Mouse (Mus musculus) MEL (cell line): ENCODE data around the gene Esrrb.

Experiments used
- CTCF ChIP-seq, 3 experiments: IDR thresholded peaks in 2 of 3; conservative IDR thresholded peaks in 1 of 3; 2 replicates each; pipeline ENCODE4 v1.5.1; 2011 to 2012; ENCODE audit warnings: low read length in 3 of 3, low read depth in 2 of 3, mild to moderate bottlenecking in 2 of 3, improper control_type of control experiment in 1 of 3, inconsistent platforms in 1 of 3, mixed read lengths in 1 of 3, moderate library complexity in 1 of 3; ENCODE audit not compliant: control insufficient read depth in 1 of 3, insufficient read depth in 1 of 3, poor library complexity in 1 of 3, severe bottlenecking in 1 of 3
- EP300 ChIP-seq, 2 experiments: IDR thresholded peaks; 2 replicates each; pipeline ENCODE4 v1.6.1; 2011; ENCODE audit warnings: improper control_type of control experiment in 2 of 2, low read length in 2 of 2, low read depth in 1 of 2, mild to moderate bottlenecking in 1 of 2
- GATA1 ChIP-seq: IDR thresholded peaks from 2 replicates; pipeline ENCODE4 v1.6.1; 2011; ENCODE audit warnings: low read depth, low read length, improper control_type of control experiment
- KAT2A ChIP-seq: conservative IDR thresholded peaks from 2 replicates; pipeline ENCODE4 v1.6.1; 2012; ENCODE audit warnings: low read depth, low read length, improper control_type of control experiment, inconsistent platforms
- MAFK ChIP-seq: IDR thresholded peaks from 2 replicates; pipeline ENCODE4 v1.6.1; 2011; ENCODE audit warnings: low read depth, mild to moderate bottlenecking, low read length, improper control_type of control experiment, borderline replicate concordance
- MYC ChIP-seq: IDR thresholded peaks from 2 replicates; pipeline ENCODE4 v1.6.1; 2011; ENCODE audit warnings: low read depth, mild to moderate bottlenecking, low read length, improper control_type of control experiment, moderate library complexity
- NRF1 ChIP-seq: IDR thresholded peaks from 2 replicates; pipeline ENCODE4 v1.6.1; 2014; ENCODE audit warnings: low read depth, mild to moderate bottlenecking, inconsistent platforms, low read length, improper control_type of control experiment, moderate library complexity; ENCODE audit not compliant: poor library complexity, insufficient read depth, severe bottlenecking
- POLR2A ChIP-seq, 2 experiments: IDR thresholded peaks; 2 replicates each; pipeline ENCODE4 v1.6.1; 2011 to 2012; ENCODE audit warnings: low read length in 2 of 2, mild to moderate bottlenecking in 2 of 2, control low read depth in 1 of 2, improper control_type of control experiment in 1 of 2, low read depth in 1 of 2, moderate library complexity in 1 of 2; ENCODE audit not compliant: control insufficient read depth in 1 of 2, insufficient read depth in 1 of 2, poor library complexity in 1 of 2
- UBTF ChIP-seq: IDR thresholded peaks from 2 replicates; pipeline ENCODE4 v1.6.1; 2012; ENCODE audit warnings: low read depth, mild to moderate bottlenecking, inconsistent platforms, low read length, improper control_type of control experiment, moderate library complexity, borderline replicate concordance; ENCODE audit not compliant: insufficient read depth
- USF1 ChIP-seq: IDR thresholded peaks from 2 replicates; pipeline ENCODE4 v1.6.1; 2014; ENCODE audit warnings: low read depth, mild to moderate bottlenecking, inconsistent platforms, low read length, improper control_type of control experiment, moderate library complexity
- ZNF384 ChIP-seq: IDR thresholded peaks from 2 replicates; pipeline ENCODE4 v1.6.1; 2012; ENCODE audit warnings: low read depth, mild to moderate bottlenecking, inconsistent platforms, low read length, improper control_type of control experiment

DNA sequence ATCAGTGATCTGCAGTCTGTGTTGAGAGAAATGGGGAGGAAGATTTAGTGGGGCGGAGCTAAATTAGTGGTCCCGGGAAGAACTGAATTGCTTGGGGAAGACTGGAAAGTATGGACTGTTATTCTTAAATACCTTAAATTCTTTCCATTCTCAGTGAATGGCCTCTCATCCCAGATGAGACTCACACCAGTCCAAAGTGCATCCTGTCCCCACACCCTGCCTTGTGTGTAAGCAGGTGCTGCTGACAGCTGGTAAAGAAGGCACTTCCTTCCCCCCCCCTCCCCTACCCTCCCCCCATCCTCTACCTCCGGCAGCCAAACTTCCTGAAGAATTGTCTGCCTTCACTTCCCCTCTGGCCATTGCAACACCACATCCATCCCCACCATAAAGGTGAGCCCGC lies 105.3 kb downstream of the Esrrb start:
- TF ChIP-seq MAFK = no peak
- TF ChIP-seq UBTF = no peak
- TF ChIP-seq EP300 (IDR thresholded peaks at IDR 0.05; ENCODE audit: low read depth in 1 of 2, low read length in 2 of 2) = no peak
- TF ChIP-seq CTCF (IDR thresholded peaks at IDR 0.05 in 2 of 3, conservative IDR thresholded peaks at IDR 0.05 in 1 of 3; ENCODE audit: control insufficient read depth in 1 of 3, insufficient read depth in 1 of 3, low read depth in 2 of 3, low read length in 3 of 3, poor library complexity in 1 of 3, severe bottlenecking in 1 of 3) = no peak
- no peak for TF ChIP-seq USF1
- no peak for TF ChIP-seq ZNF384
- TF ChIP-seq NRF1 = no peak
- no peak for TF ChIP-seq POLR2A (IDR thresholded peaks at IDR 0.05; ENCODE audit: control insufficient read depth in 1 of 2, insufficient read depth in 1 of 2, low read depth in 1 of 2, low read length in 2 of 2, poor library complexity in 1 of 2)
- TF ChIP-seq KAT2A = no peak
- no peak for TF ChIP-seq MYC
- no peak for TF ChIP-seq GATA1
